Mouse (Mus musculus): ENCODE data around the gene Tnip2.

The Tnip2 gene

DNA sequence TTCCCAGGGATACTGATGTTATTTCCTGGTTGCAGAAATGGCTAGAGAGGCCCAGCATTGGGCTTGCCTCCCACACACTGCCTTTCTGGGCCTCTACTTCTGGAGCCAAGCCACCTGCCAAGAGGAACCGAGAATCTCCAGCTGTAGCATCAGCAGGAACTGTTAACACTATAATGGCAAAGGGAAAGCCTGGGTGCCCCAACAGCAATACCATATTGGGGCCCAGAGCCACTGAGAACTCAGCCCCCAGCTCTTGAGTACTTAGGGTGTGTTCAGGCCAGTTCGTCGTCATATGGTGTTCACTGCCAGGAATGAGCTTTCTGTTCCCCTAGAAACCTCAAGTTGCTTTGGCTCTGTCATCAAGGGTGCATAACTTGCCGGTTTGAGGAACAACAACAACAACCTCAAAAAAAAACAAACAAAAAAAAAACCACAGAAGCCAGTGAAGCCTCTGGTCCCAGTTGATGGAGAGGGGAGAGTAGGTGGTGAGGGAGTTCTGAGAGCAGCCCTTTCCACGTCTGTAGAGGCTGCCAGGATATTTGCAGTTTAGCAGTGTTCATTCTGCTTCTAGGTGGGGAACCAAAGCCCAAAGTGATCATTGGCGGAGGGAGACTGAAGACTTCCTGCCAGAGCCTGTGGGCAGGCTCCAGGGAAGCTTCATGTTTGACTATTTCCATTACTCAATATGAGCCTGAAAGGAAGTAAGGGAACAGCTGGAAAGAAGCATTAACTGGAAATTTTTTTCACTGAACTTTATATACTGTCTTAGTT, 26.3 kb downstream of the Tnip2 start:
- in situ Hi-C loops (cut with MboI; ENCODE audit: unreplicated experiment in 2 of 2), result loop anchor here in 1 of 2 experiments (25.0 kb wide), 1 partner anchor 375 kb away; no protein-coding TSS in a partner anchor

DNA sequence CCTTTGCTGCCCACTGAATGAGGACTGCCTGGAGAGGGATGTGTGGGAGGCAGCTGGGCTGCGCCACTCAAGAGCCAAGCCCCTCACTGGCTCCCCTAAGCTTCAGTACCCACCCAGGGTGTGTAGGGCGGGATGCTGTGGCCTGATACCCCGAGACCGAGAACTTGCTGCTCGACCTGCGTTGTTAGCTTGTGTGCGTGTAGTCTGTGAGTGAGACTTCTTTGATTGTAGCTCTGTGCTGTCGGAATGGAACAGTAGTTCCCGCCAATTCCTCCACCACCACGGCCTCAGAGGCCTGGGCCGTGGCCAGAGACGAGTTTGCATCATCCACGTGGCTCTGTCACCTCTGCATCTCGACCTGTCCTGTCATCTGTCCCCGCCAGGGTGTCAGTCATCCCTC, 28.1 kb downstream of the Tnip2 start:
- in situ Hi-C loops (cut with MboI; ENCODE audit: unreplicated experiment in 2 of 2), result loop anchor here in 1 of 2 experiments (25.0 kb wide), 1 partner anchor 373 kb away; no protein-coding TSS in a partner anchor

GRCm38 (mm10) chr5:34480926-34481325, 32.9 kb downstream of the Tnip2 start:
- in situ Hi-C loops (cut with MboI; ENCODE audit: unreplicated experiment in 2 of 2), result loop anchor here in 1 of 2 experiments (25.0 kb wide), 1 partner anchor 369 kb away; no protein-coding TSS in a partner anchor

- in situ Hi-C loops (cut with MboI; ENCODE audit: unreplicated experiment in 2 of 2), result no loop called here
These were observed 45.6 kb downstream of the Tnip2 start for GRCm38 (mm10) chr5:34468039-34468775.

DNA sequence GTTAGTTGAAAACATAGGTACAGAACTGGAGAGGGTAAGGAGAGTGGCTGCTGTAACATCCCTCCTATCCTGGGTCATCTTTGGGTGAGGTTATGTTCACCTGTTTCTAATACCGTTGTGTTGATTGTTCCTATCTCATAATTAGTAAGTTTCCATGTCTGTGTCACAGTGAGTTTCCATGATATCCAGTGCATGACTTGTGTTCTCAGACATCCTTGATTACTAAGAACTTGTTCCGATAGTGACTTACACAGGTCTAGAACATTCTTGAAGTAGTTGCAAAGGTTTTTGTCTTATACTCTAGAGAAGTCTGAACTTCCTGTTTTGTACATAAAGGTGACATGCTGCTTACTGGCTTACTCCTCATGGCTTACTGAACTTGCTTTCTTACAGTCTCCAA, 47.1 kb downstream of the Tnip2 start:
- in situ Hi-C loops (cut with MboI; ENCODE audit: unreplicated experiment in 2 of 2), result no loop called here

DNA sequence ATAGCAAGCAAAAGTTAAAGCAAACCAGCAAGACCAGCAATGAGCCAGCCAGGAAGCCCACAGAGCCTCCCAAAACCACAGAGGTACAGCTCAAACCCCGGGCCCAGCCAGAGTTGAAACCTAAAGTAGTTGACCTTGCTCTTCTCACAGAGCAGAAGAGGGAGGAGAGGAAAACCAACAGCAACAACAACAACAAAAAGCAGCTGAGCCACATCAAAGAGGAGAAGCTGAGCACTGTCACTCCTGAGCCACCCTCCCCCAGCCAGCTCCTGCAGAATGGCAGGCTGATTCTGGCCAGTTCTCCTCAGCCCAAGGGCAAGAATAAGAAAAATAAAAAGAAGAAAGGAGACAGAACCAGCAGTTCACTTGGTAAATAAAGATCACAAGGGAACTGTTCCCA, 47.7 kb downstream of the Tnip2 start:
- in situ Hi-C loops (cut with MboI; ENCODE audit: unreplicated experiment in 2 of 2), result no loop called here

GRCm38 (mm10) chr5:34461841-34462240, 52.0 kb downstream of the Tnip2 start:
- in situ Hi-C loops (cut with MboI; ENCODE audit: unreplicated experiment in 2 of 2), result no loop called here

DNA sequence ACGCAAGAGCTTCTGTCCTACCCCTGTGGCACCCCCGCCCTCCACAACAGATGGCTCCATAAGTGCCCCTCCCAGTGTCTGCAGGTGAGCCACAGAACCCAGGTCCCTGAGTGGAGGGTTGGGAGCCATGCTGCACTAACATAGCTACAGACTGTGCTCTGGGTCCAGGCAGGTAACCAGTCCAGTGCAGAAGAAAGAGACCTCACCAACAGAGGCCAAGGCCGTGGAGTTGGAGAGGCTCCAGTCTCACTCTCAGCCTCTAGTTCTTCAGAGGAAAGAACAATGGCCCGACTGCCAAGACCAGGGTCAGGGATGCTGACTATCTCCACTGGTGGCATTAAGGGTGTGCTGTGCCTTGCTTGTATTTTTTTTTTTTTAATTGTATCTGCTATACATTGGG, 52.5 kb downstream of the Tnip2 start:
- in situ Hi-C loops (cut with MboI; ENCODE audit: unreplicated experiment in 2 of 2), result no loop called here

- in situ Hi-C loops (cut with MboI; ENCODE audit: unreplicated experiment in 2 of 2), result no loop called here
These were observed 54.8 kb downstream of the Tnip2 start for GRCm38 (mm10) chr5:34458994-34459393.

DNA sequence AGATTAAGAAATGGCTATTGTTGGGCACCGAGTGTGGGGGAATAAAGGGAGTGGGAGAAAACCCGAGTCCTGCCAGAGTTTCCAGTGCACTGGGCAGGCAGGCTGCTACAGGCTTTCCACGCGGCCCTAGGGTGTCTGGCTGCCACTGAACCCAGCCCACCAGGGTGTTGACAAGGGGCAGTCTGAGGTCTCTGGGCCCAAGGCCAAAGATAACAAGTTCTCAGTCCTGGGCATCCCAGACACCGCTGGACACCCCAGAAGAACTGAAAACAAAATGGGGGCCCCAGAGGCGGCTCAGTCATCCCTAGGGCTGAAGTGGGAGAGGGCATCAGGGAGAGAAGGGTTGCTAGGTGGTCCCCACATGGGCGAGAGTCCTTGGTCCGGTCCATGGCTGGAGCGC, 67.6 kb downstream of the Tnip2 start:
- in situ Hi-C loops (cut with MboI; ENCODE audit: unreplicated experiment in 2 of 2), result no loop called here
